Mouse (Mus musculus) macrophage (primary cell): ENCODE data around the gene Scimp. TPM values are rescaled to one million over a fixed set of nuclear protein-coding genes. Genes with fewer than 3 reads are reported as not detected.
"Not testable (repeated sequence)": the region's sequence is repeated elsewhere in the genome, so short reads cannot be mapped to it uniquely, and the experiment has no call there.

ENCODE experiments used
- H3K27ac ChIP-seq: fragments of 350-480 bp; formaldehyde crosslinking; 2 replicates; pipeline ENCODE4 v1.9.0; 2021
- H3K36me3 ChIP-seq: fragments of 350-480 bp; formaldehyde crosslinking; 2 replicates; pipeline ENCODE4 v1.9.0; 2021; ENCODE audit errors: inconsistent target
- H3K4me3 ChIP-seq: fragments of 350-480 bp; formaldehyde crosslinking; 2 replicates; pipeline ENCODE4 v1.9.0; 2021; ENCODE audit errors: inconsistent target
- H3K79me2 ChIP-seq: fragments of 350-480 bp; formaldehyde crosslinking; 2 replicates; pipeline ENCODE4 v1.9.0; 2021; ENCODE audit errors: inconsistent target
- WGBS: methylation state at CpG from one replicate; pipeline ENCODE4 v1.1.7; 2026; ENCODE audit warnings: inconsistent platforms; ENCODE audit not compliant: missing documents; 5-methylcytosine and 5-hydroxymethylcytosine counted together
- polyA plus RNA-seq: library from polyadenylated mRNA; stranded (reverse); fragments of 250-400 nt; gene quantifications from 3 replicates; pipeline ENCODE4 v1.2.4, GENCODE M21; 2018; ENCODE audit warnings: inconsistent platforms

Gene Scimp
- polyA plus RNA-seq, 1 experiment from 2014 or later, result 1.2 TPM

DNA sequence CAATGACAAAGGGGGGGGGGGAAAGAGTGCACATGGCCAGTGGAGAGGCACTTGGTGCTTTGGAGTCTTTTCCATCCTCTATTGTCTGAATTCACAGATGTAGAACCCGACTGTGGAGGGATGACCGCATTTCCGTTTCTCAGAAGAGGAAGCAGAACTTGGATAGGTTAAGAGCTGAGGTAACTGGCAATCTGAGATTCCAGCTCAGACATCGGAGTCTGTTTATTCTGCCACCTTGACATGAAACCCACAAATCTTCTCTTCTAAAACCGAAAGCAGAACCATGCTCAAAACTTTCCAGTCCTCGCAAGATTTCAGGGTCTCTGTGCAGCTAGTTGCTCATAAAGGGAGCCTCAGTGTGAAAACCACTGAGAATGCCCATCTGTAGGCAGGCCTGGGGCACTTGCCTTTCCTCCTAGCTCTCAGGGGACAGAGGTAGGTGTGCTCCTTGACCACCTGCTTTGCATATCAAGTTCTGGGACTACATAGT, 8.6 kb downstream of the Scimp start:
- 2% methylated on average over 6 of the region's 6 CpGs for WGBS
- peak overlapping the region; percentile 81 for H3K27ac ChIP-seq
- H3K4me3 ChIP-seq, result no peak overlapping the region
- H3K79me2 ChIP-seq, result no peaks in the 10 kb centered on the region
- H3K36me3 ChIP-seq, result no peaks in the 10 kb centered on the region

DNA sequence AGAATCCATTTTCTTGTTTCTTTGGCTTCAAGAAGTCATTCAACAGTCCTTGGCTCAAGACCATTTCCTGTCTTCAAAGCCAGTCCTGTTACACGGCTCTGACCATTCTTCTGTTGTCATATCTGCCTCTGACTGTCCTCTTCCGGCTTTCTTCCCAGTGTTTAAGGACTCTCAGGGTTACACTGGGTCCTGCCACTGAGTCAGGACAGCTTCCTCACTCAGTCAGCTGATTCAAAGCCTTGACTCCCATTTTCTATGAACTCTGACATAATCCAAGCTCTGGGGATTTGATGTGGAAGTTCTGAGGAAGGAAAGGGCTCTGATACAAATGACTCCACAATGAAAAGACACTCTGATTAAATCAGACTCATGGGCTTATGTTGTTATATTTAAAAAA, 9.5 kb downstream of the Scimp start:
- Histone ChIP-seq H3K4me3 (no peak overlapping the region), H3K27ac (peak overlapping the region; percentile 81), H3K36me3 (no peaks in the 10 kb centered on the region), H3K79me2 (no peaks in the 10 kb centered on the region)
- 87% methylated on average over 2 of the region's 2 CpGs for whole genome bisulfite sequencing

DNA sequence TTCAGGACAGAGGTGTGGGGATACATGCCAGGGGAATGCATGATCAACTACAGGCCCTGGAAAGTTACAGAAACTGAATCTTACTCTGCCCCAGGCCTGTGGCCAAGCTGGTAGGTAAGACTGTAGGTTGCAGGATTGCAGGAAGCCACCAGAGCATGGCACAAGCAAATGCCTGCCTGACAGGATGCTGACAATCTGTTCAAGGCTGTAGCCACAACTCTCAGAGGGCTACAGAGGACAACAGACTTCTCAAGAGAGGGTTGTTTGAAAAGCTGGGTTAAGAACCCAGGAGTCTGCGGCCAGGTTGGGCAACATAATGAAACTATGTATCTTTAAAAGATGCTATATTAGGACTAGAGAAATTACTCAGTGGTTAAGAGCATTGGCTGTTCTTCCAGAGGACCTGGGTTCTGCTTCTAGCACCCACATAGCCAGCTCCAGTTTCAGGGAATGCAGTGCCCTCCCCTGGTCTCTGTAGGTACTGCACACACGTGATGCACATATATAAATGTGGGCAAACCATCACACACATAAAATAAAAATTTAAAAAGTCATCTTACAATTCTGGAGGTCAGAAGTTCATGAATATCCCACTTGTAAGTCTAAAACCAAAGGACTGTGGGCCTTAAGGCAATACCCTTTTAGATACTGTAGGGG, 10.1 kb downstream of the Scimp start:
- Histone ChIP-seq H3K4me3 (no peak overlapping the region), H3K27ac (peak overlapping the region; percentile 81; the same call in 1 of the 2 replicates), H3K36me3 (no peaks in the 10 kb centered on the region), H3K79me2 (no peaks in the 10 kb centered on the region)
- 97% methylated on average over 2 of the region's 2 CpGs for WGBS

- 100% methylated on average over 1 of the region's 1 CpGs for WGBS
- Histone ChIP-seq H3K4me3 (no peak overlapping the region), H3K36me3 (no peaks in the 10 kb centered on the region), H3K79me2 (peaks cover 8% of the 10 kb centered on the region; the same call in 1 of the 2 replicates), H3K27ac (peak overlapping the region; percentile 85)
These were observed 20.0 kb downstream of the Scimp start for GRCm38 (mm10) chr11:70792409-70792808.

DNA sequence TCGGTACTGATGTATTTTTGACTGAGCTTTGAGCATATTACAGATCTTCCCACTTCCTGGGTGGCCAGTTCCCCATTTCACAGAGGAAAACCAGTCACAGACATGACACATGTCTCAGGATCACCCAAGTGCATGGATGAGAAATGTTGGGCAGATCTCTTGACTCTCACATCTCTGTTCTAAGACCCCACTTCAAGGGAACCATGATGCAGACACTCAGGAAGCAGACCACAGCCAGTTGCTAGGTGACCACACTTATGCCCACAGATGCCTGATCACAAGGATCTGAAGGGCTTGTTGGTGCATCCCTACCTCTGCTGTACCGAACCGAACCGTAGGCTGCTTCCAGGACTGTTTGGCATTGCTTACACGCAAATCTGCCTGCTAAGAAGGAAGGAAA, 20.7 kb downstream of the Scimp start:
- Histone ChIP-seq H3K4me3 (no peak overlapping the region), H3K27ac (peak overlapping the region; percentile 85), H3K79me2 (peaks cover 8% of the 10 kb centered on the region; the same call in 1 of the 2 replicates), H3K36me3 (no peaks in the 10 kb centered on the region)
- 21% methylated on average over 4 of the region's 5 CpGs for WGBS

DNA sequence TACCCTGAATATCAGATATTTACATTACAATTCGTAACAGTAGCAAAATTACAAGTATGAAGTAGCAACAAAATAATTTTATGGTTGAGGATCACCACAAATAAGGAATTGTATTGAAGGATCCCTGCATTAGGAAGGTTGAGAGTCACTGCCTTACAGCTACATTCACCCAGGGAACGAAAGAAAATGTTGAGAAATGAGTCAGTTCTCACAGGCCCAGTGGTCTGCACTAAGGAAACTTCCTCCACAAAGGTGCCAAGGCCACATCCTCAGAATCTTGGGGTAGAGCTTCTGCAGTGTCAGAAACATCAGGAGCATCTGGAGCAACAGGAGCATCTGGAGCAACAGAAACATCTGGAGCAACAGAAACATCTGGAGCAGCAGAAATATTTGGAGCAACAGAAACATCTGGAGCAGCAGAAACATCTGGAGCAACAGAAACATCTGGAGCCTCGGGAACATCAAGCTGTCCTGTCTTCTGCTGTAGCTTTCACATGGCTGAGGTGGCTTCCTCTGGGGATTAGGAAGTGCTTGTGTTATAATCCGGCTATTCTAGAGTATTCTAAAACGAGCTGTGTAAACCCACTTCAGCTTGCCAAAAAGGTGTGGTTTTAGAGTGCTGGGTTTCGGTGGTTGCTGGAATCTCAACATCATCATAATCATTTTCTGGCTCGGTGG, 21.4 kb downstream of the Scimp start:
- 25% methylated on average over 7 of the region's 7 CpGs for WGBS
- Histone ChIP-seq H3K79me2 (peaks cover 8% of the 10 kb centered on the region; the same call in 1 of the 2 replicates), H3K4me3 (no peak overlapping the region), H3K36me3 (no peaks in the 10 kb centered on the region), H3K27ac (peak overlapping the region; percentile 85)

- WGBS, result no CpG with 5 or more reads among the region's 2 CpGs
- Histone ChIP-seq H3K27ac (peak overlapping the region; percentile 85), H3K36me3 (no peaks in the 10 kb centered on the region), H3K79me2 (peaks cover 8% of the 10 kb centered on the region; the same call in 1 of the 2 replicates), H3K4me3 (no peak overlapping the region)
These were observed 22.0 kb downstream of the Scimp start for GRCm38 (mm10) chr11:70790426-70790825.

DNA sequence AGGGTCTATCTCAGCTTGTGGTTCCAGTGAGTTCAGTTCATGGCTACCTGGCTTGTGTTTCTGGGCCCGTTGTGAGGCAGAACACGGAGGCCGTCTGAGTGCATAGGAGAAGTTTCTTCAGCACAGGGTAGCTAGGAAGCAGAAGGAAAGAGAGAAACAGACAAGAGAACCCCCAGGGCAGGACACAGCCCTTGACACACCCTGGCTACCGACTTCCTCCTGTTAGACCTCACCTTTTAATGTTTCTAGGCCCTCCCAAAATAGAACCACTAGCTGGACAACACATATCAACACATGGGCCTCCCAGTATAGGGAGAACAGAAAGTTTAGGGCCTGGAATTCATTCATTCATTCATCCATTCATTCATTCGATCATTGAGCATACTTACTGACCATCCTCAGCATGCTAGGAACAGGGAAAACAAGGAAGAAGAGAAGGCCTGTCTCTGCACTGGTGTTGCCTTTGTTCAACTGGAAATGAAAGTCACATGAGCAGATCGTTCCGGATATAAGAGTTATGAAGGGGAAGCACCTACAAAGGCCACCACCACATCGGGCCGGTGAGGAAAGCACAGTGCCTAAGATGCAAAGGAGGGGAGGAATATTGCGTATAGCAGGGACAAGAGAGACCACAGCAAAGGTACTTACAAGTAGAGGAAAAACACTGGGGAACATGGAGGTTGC, 23.3 kb downstream of the Scimp start:
- 16% methylated on average over 10 of the region's 10 CpGs for WGBS
- peak overlapping the region; percentile 38 for H3K4me3 ChIP-seq
- H3K27ac ChIP-seq, result peak overlapping the region; percentile 85
- peaks cover 8% of the 10 kb centered on the region; the same call in 1 of the 2 replicates for H3K79me2 ChIP-seq
- H3K36me3 ChIP-seq, result no peaks in the 10 kb centered on the region

DNA sequence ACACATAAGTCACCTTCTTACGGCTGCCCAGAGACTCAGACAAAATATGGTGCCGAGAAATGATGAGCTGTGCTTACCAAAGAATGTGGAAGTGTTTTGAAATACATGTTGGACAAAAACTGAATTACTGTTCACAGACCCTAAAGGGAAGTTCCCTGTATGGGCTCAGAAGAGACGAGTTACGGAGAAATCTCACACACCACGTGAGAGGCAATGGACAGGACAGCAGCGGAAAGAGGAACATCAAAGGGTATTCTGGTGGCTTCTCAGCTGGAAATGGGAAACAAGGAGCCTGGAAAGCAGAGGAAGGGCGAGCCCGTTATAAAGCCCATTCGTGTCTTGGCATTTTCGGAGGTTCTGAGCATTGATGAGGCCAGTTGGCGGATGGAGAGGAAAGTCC, 25.3 kb downstream of the Scimp start:
- H3K36me3 ChIP-seq, result no peaks in the 10 kb centered on the region
- H3K27ac ChIP-seq, result peak overlapping the region; percentile 85
- peaks cover 8% of the 10 kb centered on the region; the same call in 1 of the 2 replicates for H3K79me2 ChIP-seq
- 17% methylated on average over 11 of the region's 11 CpGs for WGBS
- no peak overlapping the region for H3K4me3 ChIP-seq

DNA sequence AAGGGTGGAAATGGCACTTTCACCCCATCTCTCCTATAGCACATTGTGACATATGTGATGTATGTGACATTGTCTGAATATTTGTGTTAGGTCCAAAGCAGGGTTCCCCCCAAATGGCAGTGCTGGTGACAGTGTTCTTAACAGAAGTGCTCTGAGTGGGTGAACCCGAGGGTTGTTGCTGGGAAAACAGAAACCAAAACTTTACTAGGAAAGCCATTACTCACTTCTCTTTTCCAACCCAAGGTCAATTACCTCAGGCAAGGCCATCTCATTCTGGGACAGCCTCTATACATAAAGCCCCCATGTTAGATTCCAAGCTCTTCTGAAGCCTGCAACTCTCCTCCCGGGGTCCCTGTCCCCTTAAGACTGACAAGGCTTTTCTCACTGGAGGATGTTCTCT, 26.5 kb downstream of the Scimp start:
- H3K36me3 ChIP-seq, result no peaks in the 10 kb centered on the region
- peaks cover 8% of the 10 kb centered on the region; the same call in 1 of the 2 replicates for H3K79me2 ChIP-seq
- H3K4me3 ChIP-seq, result no peak overlapping the region
- WGBS, result 43% methylated on average over 2 of the region's 2 CpGs
- H3K27ac ChIP-seq, result peak overlapping the region; percentile 85

- not testable (repeated sequence) for H3K27ac ChIP-seq, H3K79me2 ChIP-seq, H3K4me3 ChIP-seq, H3K36me3 ChIP-seq
- 17% methylated on average over 5 of the region's 6 CpGs for WGBS
These were observed 34.3 kb downstream of the Scimp start for GRCm38 (mm10) chr11:70778058-70778457.

GRCm38 (mm10) chr11:70777634-70778033, 34.8 kb downstream of the Scimp start:
- Histone ChIP-seq H3K79me2 (no peaks in the 10 kb centered on the region), H3K27ac (no peak overlapping the region), H3K4me3 (no peak overlapping the region), H3K36me3 (peaks cover 1% of the 10 kb centered on the region; the same call in 1 of the 2 replicates)
- 55% methylated on average over 5 of the region's 6 CpGs for WGBS

DNA sequence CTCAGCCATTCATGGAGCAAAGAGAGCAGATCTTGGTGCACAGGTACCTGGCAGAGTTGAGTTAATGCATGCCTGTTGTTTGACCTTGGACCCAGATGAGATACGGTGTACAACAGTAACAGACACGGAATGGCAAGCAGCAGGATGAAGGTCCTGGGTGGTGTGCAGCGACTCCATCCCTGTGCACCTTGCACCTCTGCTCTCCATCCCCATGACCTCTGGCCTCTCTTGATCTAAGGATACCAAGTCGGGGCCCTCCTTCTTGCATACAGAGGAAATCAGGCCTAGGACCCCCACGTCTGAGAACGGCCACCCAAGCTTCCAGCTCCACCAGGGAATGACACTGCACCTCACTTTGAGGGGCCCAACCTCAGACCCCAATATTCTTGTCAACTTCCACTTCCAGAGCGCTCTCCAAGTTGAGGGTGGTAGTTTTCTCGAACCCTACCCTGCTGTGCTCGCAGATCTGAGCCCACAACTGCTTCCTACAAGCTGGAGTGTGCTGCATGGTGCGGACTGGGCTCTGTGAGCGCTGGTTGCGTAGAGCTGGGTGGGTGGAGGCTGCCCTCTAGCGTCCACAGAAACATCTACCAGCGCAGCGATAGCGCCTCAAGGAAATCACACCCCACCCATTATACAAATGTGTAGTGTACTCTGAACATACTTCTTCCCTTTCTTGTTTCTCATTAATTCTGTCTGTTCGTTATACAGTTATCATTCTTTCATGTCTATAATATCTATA, 35.4 kb downstream of the Scimp start:
- 30% methylated on average over 17 of the region's 17 CpGs for WGBS
- Histone ChIP-seq H3K36me3 (peaks cover 7% of the 10 kb centered on the region), H3K27ac (no peak overlapping the region), H3K79me2 (no peaks in the 10 kb centered on the region), H3K4me3 (no peak overlapping the region)

- no peak overlapping the region for H3K4me3 ChIP-seq
These were observed 41.6 kb downstream of the Scimp start for GRCm38 (mm10) chr11:70770804-70771203.

More at GRCm38 (mm10) chr11:70770804-70771203, 41.6 kb downstream of the Scimp start:
- 100% methylated on average over 1 of the region's 3 CpGs for WGBS
- no peaks in the 10 kb centered on the region for H3K79me2 ChIP-seq
- H3K36me3 ChIP-seq, result peaks cover 20% of the 10 kb centered on the region
- H3K27ac ChIP-seq, result no peak overlapping the region
